Mouse (Mus musculus): Measurements from ENCODE around the gene Pus7l. TPM values are rescaled to one million over a fixed set of nuclear protein-coding genes. Genes with fewer than 3 reads are reported as not detected.
A peak's percentile ranks its signal among the peaks of the same experiment; 100 is the strongest.
"Not testable (repeated sequence)": the region's sequence is repeated elsewhere in the genome, so short reads cannot be mapped to it uniquely, and the experiment has no call there.

Pus7l gene
- total RNA-seq, 2 experiments from 2014 or later, result 3.4 to 3.6 TPM

DNA sequence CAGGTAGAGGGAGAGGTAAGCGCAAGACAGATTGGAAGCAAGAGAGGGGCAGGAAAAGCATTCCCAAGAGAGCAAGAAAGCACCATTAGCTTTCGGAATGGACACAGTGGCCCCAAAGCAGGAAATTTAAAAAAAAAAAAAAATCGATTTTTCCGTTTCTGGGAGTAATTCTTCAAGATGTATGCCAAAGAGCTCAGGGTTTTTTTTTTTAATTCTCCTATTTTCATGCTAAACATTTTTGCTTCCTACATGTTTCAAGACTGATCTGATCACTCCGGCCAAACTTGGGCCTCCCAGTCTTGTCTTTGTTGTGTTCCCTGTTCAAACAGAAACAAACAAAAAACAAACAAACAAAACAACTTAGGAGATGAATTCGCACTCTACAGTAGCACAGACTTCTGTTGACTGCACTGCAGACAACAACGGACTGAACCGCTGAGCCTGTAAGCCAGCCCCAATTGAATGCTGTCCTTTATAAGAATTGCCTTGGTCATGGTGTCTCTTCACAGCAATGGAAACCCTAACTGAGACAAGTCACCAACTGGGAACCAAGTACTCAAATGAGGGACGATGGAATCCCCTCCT, 797 bp upstream of the Pus7l start:
- no peak for DNase-seq (ENCODE audit: low spot score in 2 of 2)

DNA sequence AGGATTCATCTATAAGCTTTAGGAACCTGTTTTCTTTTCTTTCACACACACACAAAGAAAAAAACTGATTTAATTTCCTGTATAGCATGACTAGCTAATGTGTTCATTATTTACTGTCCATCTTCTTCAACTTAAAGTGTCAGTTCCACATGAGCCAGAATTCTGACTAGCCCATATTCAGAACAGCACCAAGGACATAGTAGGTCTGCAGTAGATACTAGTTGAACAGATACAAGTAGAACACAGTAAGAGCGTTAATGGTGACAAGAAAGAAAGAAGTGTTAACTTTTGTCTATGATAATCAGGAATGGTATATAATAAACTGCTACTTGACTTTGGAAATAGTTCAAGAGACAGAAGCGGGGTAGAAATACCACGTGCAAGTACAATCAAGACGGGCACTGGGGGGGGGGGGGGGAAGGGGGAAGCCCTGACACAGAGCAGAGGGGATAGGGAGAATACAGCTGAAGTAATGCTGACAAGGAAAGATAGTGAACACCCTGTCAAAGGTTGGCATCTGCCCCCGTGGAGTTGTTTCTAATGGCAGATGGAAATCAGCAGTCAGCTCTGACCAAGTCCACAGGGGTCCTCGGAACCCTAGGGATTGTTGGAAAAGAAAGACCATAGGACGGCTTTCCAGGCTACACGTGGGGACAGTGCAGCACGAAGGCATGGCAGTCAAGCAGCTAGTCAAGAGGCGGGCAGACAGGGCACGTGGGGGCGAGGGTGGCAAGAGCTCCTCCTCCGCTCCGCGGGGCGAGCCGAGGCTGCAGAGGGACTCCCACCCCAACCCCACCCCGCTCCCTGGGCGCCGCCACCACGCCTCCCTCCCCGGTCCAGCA, 559 bp downstream of the Pus7l start:
- DNase-seq (ENCODE audit: low spot score in 2 of 2), result no peak

DNA sequence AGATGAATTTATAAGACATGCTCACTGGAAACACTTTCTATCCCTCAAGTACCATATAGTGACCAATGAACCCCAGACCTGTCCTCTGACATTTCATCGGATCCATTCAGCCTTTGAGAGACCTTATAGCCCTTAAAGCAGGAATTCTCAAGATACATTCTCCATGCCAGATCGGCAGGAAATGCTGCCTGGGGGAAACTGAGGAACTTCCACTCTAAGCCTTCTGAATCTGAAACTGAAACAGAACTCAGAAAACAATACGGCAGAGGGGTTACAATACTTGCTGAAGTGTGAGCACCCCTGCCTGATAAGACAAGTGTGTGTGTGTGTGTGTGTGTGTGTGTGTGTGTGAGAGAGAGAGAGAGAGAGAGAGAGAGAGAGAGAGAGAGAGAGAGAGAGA, 4.1 kb downstream of the Pus7l start:
- DNase-seq (ENCODE audit: low spot score in 2 of 2), result no peak

DNA sequence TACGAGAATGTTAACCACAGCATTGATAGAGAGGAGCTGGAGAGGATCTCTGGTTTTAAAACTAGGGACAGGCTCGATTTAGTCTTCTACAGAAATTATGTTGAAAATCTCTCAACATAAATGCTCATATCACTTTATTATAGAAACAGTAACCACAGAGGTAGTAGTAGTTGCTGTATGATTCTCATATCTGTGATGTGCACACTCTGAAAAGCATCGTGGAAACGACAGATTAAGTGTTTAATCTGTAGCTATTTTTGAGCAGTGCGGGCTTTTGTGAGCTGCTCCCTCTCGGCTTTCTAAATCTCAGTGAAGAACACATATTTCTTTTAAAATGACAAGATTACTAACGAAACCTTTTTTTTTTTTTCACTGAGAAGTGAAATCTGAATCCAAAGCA, 7.8 kb downstream of the Pus7l start:
- DNase-seq (ENCODE audit: low spot score in 2 of 2), result no peak

DNA sequence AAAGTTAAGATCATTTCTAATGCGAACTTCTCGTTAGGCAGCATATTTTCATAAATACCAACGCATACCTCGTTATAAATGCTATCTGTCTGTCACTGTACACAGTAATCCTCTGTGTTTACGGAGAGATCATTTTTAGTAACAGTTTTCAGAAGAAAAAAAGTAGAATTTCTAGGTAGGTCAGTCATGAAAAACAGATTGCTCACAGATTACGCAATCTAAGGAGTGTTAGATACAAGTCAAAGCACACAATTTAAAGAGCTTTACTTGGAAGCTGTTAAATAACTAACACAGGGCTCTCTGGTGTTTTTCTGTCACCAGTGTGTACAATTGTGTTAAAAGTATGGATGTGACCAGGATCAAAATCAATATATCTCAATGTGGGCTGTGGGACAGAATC, 10.4 kb downstream of the Pus7l start:
- DNase-seq (ENCODE audit: low spot score in 2 of 2), result no peak

DNA sequence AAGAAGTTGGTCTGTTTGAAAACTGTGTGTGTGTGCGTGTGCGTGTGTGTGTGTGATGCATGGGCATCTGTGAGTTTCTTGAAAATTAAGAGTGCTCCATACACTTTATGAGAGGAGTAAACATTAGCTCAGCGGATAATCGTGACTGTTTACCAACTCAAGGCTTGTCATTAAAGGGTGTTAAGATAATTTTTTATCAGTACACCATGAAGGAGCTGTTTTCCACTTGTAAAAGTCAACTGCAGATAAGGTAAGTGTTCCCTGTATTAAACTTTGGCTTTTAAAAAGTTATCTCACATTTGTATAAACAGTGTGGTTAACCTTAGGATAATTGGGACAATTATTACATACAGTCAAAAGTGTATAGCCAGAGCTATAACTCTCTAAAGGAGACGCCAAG, 11.0 kb downstream of the Pus7l start:
- DNase-seq (ENCODE audit: low spot score in 2 of 2), result no peak

DNA sequence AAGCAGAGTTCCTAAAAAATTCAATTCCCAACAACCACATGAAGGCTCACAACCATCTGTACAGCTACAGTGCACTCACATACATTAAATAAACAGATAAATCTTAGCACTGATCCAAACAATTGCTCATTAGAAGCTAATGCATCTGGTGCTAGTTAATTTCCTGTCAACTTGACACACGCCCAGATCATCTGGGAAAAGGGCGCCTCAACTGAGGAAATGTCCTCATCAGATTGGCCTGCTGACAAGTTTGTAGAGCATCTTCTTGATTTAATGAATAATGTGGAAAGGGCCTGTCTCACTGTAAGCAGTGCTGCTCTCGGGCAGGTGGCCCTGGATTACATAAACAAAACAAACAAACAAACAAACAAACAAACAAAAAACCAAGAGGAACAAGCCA, 12.8 kb downstream of the Pus7l start:
- DNase-seq (ENCODE audit: low spot score in 2 of 2), result no peak

DNA sequence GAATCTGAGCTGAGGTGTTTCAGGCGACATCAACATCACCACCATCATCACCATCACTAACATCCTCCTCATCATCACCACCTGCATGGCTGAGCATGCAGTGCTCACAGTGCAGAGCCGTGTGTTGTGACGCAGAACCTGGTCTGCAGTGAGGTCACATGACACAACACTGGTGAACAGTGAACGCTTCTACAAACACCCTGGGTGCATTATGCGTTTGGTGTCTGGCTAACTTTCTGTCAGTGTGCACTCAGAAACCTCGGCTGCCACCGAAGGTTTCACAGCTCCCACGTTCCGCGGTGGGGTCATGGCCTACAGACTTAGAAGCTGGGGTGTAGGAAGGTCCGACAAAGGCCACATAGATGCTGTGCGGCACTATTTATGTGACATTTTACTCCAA, 18.4 kb downstream of the Pus7l start:
- DNase-seq (ENCODE audit: low spot score in 2 of 2), result no peak

DNA sequence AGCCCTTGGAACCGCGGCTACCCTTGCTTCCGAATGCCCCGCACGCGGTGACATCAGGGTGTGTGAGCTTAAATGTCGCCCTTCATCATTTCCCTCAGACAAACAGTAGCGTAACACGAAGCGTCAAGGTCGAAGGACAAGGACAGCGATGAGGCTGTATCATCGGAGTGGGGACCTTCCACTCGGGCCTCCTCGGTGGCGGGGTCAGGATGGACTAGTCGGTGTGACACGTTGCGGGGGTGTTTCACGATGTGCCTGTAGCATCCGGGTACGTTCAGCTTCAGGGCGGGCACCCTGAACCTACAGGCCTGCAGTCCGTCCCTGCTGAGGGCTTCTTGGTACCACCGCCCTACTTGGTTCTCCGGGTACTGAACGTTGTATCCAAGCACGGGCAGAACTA, 20.1 kb downstream of the Pus7l start:
- DNase-seq (ENCODE audit: low spot score in 2 of 2), result peak in 1 of 2 experiments; percentile 17

DNA sequence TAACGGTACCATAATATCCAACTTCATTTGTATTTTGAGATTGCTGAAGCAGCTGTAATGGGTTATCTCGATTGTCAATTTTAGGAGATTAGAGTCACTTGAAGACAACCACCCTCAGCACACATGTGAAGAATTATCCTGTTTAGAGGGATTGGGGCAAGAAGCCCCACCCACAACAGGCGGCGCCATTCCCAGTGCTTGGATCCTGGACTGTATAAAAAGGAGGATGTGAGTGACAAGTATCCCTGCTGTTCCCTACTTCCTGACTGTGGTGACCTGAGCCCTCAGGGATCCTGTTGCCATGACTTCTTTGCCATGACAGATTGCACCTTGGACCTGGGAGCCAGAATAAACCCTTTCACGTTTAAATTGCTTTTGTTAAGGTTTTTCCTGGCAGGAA, 22.4 kb downstream of the Pus7l start:
- DNase-seq (ENCODE audit: low spot score in 2 of 2), result no peak

DNA sequence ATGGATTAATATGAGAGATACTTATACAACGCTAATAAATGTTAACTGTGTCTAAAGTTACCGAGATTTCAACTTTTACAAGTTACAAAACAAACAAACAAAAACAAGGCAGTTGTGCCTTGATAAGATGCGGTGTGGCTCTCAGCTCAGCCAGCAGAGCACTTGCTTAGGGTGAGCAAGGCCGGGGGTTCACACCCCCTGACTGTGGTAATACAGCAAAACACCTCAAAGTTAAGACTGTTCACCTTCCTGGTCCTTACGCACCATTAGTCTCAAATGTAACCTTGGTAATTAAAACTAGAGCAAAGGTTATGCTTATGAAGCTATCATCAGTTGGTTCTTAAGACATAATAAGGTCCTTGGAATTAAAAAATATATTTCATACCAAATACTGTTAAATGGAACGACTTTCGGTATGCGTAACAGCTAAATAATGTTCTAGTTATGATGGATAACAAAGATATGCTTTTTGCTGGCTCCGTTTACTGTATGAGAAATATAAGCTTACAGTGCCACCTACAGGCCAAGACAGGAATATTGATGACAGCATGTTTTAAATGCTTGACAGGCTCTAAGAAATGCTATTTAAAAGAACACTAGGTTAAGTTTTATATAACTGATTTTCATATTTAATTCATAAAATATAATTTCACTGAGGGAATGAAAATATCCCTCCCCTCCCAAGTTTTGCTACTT, 23.0 kb downstream of the Pus7l start:
- DNase-seq (ENCODE audit: low spot score in 2 of 2), result no peak

DNA sequence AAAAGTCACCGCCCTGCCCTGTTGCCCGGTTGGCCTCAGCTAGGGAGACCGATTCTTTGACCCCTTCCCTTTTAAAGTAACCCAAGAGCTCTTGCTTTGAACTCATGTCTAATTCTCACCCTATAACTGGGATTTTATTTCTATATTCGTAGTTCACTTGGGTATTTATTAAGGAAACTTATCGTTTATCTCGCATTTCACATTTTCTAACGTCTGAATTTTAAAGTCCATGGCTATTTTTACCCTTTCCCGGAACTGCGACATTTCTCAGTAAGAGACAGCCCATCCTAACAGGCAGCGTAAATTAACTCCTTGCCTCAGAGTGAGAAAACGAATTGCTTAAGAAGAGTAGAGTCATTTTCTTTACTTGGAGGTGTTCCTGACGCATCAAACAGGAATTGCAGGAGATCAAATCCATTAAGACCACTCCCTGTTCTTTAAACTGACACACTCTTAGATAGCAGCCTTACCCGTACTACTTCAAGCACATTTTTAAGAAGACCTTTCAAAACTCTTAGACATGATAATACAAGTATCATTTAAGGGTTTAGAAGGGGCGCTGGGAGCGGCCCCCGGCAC, 25.3 kb downstream of the Pus7l start:
- no peak for DNase-seq (ENCODE audit: low spot score in 2 of 2)

DNA sequence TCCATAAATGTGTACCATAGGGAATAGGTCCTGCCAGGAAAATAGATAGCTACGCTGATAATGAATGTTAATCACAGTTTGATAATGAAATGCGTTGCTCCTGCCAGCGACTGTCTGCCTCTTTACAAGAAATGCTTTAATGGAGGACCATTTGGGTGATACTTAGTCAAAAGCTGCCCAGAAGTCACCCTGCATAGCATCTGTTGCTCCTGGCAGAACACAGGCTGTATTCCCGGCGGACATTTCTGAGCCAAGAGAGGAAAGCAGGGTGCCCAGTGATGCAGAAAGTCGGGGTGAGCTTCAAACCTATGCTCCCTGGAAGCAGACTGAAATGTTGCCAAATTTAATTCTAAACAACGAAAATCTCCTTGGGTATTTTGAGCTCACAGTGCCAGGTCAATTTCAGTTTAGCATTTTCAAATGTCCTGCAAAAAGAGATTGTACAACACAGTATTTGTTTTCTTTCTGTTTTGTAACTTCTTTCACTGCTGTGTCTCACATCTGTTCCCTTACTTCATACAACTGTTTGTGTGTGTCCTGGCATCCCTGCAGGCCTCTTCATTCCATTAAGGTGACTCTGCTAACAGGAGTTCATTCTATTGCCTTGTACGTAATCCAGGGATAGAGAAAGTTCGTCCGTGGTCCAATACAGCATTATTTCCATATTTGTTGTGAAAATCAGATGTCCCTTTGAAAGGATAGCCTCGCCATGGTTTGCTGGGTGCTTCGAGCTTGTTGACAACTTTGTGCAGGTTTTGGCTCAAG, 39.7 kb downstream of the Pus7l start:
- no peak for DNase-seq (ENCODE audit: low spot score in 2 of 2)

DNA sequence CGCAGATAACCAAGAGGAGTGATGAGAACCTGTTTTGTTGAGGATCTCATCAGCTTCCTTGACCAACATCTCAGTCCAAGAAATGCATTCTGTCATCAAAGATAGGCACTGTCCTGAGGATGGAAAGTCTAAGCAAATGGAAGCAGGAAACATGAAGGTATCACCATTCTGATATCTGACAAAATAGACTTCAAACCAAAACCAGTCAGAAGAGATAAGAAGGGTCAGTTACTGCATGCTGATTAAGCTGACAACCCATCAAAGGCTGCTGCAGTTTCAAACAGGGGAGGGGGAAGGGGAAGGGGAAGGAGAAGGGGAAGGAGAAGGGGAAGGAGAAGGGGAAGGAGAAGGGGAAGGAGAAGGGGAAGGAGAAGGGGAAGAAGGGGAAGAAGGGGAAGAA, 44.1 kb downstream of the Pus7l start:
- DNase-seq (ENCODE audit: low spot score in 2 of 2), result no peak

DNA sequence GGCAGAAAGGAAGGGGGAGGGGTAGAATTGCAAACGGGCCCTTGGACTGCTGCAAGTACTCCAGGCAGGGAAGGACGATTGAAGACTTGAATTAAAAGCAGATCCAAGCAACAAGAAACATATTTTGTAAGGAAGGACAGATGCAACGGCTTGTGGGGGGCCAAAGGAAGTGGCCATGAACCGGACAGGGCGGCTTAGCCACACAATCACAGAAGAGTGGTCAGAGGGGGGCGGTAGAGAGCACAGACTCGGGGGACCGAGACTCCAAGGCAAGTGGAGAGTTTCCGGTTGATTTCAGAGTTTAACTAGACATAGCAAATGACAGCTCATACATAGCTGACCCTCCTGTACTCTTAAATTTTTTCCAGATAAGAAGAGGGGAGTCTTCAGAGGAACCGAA, 47.4 kb downstream of the Pus7l start:
- DNase-seq (ENCODE audit: low spot score in 2 of 2), result no peak

DNA sequence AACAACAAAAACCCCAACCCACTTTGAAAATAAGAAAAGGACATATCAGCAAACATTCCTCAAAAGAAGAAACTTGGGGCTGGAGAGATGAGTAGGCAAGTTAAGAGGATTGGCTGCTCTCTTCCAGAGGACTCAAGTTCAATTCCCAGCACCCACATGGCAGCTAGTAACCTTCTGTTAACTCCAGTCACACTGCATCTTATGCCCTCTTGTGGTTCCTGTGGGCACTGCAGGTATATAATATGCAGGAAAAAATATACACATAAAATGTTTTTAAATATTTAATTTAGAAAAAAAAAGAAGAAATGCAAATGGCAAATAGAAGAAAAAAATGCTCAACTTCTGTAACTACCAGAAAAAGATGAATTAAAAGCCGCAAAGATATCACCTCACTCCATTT, 48.9 kb downstream of the Pus7l start:
- DNase-seq (ENCODE audit: low spot score in 2 of 2), result no peak

DNA sequence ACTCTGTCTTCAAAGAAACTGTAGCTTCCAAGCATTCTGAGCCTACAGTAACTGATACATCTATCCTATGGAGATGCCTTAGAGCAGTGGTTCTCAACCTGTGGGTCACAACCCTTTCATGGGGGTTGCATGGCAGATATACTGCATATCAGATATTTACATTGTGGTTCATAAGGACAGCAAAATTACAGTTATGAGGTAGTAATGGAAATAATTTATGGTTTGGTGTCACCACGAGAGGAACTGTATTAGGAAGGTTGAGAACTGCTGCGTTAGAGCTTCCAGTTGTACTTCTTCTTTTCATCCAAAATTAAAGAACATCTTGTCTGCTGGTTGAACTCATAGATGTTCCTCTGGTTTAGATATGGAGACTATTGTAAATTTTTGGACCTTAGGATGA, 53.9 kb downstream of the Pus7l start:
- no peak for DNase-seq (ENCODE audit: low spot score in 2 of 2)

DNA sequence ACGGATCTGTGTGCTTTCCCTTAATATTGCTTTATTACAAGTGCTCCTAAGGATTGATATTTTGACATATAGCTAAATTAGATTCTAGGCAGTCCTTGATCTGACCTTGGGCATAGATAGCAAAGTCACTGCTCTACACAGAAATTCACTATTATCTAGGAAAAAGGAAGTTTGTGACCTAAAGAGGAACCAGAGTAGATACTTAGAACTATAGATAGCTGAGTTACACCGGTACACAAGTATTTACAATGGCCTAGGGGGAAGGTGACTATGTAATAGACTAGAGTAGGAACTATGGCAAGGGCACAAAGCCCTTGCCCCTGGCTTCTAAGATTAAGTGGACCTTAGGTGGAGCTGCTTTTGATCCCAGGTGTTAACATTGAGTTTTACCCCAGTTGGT, 55.3 kb downstream of the Pus7l start:
- DNase-seq (ENCODE audit: low spot score in 2 of 2), result not testable (repeated sequence)

DNA sequence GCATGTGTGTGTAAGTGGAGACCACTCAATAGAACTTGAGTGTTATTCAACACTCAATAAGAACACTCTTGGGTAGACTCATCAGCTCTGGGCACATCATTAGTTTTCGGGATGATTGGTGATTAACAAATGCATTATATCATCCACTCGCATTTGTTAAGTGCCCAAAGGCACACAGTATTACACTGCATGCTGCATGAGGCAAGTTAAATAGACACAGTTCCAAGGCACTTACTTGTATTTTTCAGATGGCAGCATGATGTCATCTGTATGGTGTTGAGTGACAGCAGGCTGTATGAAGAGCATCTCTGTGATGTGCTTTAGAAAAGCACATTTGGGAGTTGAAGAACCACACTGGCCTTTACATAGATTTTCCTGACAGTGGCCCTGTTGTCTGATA, 60.8 kb downstream of the Pus7l start:
- no peak for DNase-seq (ENCODE audit: low spot score in 2 of 2)

DNA sequence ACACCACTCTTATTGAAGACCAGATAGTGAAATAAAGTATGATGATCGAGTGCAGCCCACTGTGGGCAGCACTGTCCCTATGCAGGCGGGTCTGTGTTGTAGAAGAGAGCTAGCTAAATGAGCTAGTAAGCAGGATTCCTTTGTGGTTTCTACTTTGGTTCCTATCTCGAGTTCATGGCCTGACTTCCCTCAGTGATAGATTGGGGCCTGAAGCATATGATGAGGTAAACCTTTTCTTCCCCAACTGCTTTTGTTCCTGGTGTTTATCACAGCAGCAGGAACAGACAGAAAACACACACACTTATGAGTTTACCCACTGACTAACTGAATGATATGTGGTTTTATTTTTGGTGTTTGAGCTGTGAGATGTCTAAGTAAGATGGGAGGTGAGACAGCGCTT, 62.6 kb downstream of the Pus7l start:
- no peak for DNase-seq (ENCODE audit: low spot score in 2 of 2)

DNA sequence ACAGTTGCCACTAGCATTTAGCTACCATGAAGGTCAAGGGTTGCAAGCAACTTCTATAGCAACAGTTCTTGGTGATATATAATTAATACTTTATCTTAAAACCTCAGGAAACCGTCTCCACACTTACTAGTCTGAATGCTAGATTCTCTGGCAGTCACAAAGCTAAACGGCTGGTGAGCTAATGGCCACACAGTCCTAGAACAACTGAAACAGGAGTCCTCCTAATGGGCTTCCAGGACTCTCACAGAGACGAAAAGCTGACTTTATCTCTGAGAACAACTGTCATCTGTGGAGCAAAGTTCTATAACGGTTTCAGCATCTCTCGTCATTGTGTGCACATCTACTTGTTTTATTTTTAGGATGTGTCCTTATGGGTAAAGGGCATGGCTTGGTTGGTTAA, 63.1 kb downstream of the Pus7l start:
- DNase-seq (ENCODE audit: low spot score in 2 of 2), result no peak
